Mouse (Mus musculus) B cell, adult 2 months (primary cell): ENCODE measurements around the gene Ndufv3.
"Not testable (repeated sequence)": the region's sequence is repeated elsewhere in the genome, so short reads cannot be mapped to it uniquely, and the experiment has no call there.

Source experiments
- DNase-seq, 2 experiments: peaks; one replicate each; pipeline ENCODE4 v3.0.0; 2022

Ndufv3 gene

DNA sequence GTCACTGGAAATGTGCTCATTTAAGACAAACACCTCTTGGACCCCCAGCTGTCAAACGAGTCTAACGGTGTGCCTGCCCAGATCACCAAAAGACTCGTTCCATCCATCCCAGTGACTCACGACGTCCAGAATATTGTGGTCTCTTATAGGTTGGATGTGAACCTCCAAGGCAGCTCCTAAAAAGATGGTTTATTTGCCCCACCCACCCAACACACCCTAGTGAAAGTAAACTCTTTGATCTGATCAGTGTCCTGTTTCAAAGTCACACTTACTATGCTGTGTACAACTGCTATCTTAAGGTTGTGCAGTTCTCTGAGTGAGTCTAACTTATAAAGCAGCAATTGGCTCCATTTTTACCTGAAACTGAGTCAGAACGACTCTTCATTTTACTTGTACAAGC is 7.3 kb upstream of the Ndufv3 start:
- no peak for DNase-seq

DNA sequence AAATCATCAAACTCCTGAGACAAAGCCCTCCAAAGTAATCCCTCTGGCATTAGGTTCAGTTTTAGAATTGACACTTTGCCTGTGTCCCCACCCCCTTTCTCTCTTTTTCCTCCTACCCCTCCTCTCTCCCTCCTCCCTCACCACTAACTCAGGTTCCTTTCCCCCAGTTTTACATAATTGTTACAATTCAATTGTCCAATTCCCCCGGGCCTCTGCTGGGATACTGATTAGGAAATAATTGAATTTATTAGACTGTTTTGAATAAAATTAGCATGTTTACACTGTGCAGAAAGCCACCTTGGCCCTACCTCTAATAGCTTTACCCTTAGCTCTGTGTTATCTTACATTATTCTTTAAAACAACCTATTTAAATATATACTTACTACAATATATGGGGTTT is 5.2 kb upstream of the Ndufv3 start:
- no peak for DNase-seq

DNA sequence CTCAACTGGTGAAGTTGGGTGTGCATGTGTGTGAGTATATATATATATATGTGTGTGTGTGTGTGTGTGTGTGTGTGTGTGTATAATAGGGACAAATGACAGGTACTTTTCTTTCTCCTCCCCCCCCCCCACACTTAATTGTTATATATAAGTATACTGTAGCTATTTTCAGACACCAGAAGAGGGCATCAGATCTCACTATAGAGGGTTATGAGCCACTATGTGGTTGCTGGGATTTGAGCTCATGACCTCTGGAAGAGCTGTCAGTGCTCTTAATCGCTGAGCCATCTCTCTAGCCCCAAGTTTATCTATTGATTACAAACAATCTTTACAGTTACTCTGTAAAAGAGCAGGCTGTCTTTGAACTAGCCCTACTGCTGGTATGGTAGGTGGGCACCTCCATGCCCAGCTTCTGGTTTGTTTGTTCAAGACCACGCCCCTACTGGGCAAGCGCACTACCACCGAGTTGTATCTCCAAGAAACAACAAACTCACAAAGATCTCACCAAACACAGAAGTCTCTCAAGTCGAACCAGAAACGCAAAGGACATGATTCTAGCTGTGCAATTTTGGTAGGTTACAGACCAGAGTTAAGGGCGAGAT is 470 bp upstream of the Ndufv3 start:
- DNase-seq, result no peak

DNA sequence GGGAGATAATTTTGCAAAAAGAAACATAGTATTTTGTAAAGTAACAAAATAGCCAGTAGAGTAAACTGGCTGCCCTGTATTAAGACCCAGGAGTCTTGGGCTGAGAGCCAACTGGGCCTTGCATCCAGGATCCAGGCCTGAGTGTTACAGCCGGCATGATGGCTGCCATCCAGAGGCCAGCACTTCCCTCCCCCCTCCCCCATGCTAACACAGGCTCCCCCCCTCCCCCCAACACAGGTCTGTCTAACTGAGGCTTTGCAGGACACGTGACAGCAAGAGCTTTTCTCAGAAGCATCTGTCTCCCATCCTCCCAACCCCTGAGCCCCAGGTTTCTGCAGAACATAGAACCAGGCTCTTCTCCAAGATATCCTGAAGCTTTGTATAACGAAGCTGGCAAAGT is 980 bp downstream of the Ndufv3 start:
- no peak for DNase-seq

DNA sequence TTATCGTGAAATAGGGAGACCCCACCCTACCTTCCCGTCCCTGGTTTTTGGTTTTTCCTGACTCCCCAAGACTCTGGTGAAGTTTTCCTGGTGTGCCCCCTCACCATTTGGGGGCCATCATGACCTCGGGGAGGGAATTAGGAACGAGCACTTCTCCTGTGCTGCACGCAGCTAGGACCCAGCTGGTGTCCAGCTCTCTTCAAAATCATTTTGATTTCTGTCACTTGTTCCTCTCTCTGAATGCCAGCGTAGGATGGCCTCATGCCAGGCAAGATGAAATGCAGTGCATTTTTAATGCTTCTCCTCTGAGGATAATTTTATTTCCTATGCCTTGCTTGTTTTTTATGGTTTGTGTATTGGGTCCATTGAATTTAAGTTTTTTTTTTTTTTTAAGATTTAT is 2.0 kb downstream of the Ndufv3 start:
- no peak for DNase-seq

DNA sequence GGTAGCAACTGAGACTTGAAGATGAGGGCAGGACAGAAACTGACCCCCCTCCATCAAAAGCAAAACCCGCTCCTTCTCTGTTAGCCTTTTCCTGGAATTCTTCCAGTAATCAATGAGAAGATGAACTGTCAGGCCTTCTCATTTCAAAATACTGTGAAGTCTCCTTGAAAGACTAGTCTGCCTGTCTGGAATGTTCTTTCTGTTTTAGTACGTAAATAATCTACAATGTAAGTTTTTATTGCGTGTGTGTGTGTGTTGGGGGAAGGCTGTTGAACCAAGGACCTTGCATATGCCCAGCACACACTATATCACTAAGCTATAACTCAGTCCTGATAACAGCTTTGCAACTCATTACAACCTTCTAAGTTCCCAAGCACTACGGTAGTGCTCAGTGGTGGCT is 5.2 kb downstream of the Ndufv3 start:
- DNase-seq, result no peak

DNA sequence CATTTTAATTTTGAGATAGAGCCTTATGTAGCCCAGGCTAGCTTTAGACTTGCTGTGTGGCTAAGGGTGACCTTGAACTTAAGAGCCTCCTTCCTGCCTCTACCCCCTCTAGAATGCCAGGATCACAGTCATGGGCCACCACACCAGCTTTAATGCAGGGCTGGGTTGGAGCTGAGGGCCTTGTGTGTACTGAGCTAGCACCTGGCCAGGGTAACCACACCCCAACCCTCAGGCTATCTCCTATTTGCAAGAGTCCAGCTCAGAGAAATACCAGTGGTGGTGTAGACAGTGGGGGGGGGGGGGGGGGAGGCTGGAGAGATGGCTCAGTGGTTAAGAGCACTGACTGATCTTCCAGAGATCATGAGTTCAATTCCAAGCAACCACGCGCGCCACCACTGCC is 5.9 kb downstream of the Ndufv3 start:
- no peak for DNase-seq

DNA sequence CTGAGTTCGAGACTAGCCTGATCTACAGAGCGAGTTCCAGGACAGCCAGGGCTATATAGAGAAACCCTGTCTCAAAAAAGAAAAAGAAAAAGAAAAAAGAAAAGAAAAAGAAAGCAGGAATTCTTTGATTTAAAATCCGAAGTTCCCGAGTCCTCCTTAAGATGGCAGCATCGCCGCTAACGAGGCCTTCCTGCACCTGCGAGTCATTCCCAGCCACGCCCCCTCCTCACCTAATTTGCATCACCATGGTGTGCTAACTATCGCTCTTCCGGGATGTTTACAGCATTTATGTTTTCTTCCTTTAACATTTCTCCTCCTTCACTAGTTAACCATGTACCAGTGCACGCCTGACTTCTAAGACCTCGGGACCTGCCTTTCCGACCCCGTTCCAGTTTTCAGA is 9.4 kb downstream of the Ndufv3 start:
- DNase-seq, result peak; percentile 27 to 47

DNA sequence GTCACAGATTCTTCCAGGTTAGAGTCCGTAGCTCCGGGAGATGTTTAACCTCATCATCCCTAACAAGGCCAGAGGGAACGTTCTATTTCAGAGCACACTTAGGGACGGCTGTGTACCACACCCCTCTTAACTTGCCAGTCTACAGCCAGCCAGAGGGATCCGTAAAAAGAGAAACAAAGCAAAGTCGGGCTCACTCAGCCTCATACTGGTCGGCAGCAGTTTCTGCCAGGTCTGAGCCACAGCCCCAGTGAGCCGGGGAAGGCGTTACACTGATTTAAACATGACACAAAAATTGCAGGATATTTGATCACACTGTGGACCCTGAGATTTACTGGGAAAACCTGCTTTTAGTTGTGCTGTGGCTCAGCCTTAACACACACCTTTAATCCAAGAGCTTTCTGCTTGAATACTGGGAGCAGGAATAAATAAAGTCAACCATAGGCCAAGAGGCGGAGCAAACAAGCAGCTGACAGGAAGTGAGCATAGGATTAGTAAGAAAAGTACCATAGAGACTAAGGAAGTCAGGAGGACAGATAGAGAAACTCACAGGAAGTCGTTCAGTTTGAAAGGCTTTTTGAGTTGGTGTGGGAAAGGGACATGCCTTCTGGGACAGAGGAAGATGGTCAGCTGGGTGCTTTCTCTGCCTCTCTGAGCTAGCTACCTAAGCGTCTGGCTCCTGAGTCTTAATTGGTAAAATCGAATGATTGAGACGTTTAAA is 11.7 kb downstream of the Ndufv3 start:
- DNase-seq, result no peak

DNA sequence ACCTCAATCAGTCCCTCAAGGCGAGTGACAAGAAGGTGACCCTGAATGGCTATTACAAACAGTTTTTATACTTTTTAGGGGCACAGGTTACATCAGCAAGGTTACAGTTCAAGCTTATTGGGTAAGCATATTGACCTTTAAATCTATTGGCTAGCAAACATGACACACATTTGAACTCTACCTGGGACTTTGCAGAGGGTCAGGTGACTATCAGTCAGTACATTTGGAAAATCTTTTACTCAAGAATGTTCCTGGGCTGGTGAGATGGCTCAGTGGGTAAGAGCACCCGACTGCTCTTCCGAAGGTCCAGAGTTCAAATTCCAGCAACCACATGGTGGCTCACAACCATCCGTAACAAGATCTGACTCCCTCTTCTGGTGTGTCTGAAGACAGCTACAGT is 12.4 kb downstream of the Ndufv3 start:
- not testable (repeated sequence) for DNase-seq

DNA sequence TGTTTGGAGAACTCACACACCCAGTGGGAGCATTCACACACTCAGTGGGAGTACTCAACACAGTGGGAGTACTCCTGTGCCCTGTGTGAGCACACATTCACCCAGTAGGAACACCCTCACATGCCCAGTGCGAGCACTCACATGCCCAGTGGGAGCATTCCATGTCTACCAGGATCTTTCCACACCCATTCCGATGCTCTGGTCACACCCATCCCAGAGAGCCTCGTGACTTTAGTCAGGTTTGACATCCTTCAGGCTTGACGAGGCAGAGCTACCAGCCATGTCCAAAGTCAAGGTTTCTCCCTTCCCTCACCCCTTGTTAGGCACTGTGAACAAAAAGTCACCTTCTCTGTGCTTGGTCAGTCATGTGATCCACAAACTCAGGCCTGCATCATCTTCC is 15.4 kb downstream of the Ndufv3 start:
- no peak for DNase-seq

DNA sequence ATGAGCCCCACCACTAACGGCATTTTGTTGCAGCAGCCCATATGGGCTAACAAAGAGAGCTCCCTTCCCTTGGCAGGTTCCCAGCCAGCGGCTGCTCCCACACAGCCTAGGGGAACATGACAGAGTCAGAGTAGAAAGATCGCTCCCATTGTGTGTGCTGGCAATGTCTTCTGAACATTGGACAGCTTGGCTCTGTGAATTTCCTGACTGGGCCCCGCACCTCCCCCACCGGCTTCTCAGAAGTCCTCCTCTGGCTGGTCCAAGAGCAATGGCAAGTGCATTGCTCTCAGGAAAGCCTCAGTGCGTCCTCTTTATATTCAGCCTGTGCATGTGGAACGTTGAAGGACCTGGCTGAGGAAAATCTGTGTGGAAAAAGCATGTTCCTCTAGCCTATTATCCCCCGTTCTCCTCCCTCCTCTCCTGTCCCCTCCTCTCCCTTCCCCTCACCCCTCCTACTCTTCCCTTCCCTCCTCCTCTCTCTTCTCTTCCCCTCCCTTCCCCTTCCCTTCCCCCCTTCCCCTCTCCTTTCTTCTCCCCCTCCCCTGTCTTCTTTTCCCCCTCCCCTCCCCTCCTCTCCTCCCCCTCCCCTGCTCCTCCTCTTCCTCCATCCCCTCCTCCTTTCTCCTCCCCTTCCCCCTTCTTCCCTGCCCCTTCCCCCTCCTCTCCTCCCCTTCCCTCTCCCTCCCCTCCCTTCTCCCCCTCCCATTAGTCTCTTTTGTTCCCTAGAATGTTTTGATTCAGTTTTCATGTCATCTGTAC is 16.1 kb downstream of the Ndufv3 start:
- no peak for DNase-seq

DNA sequence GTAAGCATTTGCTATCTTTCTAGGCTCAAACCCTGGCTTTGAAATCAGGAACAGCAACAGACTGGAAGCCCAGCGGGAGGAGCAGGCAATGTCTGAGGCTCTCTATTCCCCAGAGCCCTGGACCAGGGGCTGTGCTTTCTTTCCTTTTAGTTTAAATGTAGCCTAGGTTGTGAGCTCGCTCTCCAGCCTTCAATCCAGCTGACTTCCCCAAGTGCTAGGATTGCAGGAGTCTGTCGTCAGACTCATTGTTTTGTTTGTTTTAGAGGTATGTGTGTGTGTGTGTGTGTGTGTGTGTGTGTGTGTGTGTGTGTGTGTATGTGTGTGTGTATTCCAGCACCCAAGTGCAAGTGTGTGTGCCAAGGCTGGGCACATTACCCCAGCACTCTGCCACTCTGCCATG is 20.2 kb downstream of the Ndufv3 start:
- DNase-seq, result no peak

DNA sequence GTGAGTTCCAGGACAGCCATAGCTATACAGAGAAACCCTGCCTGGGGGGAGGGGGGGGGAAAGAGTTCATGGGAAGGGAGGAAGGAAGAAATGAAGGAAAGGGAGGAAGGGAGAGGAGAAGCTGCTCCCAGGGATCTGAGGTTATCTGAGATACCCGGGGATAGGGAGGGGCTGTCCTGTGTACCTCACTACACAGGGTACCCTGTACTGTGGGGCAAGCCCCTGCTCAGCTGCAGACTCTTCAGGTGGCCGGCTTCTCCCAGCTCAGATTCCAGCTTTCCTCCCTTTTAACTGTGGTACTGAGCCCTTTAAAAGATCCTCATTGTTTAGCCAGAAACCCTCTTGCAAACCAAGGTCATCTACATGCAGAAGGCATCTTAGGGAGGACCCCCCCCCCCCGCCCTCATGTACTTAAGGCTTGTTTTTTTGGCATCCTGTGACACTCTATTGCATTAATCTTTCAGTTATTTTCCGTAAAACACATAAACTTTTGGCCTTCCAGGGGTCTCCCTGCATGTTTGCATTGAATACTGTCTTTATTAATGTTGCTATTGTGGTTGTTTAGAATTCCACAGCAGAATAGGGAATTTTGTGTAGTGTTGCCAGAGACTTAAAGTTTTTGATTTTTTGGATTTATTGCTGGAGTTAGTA is 21.0 kb downstream of the Ndufv3 start:
- no peak for DNase-seq

DNA sequence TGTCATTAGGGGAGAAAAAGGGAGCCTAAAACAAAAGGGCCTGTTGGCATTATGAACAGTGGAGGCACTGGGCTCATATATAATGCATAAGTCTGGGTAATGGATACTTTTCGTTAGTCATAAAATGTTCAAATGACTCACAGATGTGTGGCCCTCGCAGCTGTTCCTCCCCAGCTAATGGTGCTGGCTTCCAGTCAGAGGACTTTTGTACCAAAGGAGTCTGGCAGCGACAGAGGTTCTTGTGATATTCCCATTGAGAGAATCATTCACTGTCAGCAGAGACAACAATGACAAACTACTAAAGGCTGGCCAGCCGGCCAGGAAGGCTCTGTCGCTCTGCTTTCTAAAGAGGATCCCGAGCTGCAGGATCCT is 21.5 kb downstream of the Ndufv3 start:
- DNase-seq, result no peak

DNA sequence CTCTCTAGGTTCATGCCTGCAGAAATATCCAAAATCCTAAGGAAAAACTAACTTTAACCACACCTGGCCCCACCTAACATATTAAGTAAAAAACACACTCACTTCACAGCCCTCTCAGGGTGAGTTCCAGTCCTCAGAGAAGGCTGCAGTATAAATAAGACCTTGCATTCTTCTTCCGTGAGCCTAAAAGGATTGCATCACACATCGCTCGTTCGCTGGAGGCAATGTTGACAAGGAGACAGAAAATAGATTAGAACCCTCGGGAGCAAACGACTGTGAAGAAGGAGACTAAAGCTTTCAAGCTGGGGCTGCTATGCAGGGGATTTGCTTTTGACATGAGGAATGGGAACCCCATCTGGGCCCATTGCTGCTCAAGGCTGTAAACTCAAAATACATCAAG is 23.7 kb downstream of the Ndufv3 start:
- DNase-seq, result no peak

DNA sequence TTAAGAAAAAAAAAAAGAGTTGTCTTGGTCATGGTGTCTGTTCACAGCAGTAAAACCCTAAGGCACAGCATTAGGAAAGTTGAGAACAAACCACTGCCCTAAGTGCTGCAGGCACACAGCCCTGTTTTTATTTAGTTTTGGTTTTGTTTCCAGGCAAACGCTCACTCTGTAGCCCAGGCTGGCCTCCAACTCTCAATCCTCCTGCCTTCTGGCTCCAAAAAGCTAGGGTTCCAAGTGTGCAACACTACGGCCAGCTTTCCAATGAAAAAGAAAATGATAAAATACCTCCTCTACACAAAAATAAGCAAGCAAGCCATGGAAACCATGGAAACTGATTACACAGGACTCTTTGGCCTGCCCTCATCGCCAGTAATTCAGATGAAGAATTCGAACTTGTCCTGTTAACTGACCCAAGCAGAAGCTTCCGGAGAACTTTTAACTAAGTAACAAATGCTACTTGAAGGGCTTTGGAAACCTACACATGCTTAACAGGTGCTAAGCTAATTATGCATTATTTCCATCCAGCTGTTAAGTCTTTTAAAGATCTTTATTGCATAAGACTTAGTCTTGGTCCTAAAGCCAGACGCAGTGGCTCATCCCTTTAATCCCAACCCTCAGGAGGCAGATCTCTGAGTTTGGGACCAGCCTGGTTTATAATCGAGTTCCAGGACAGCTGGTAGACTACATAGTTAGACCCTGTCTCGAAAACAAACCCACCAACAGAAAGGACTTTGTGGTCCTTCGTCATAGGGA is 26.7 kb downstream of the Ndufv3 start:
- DNase-seq, result no peak

DNA sequence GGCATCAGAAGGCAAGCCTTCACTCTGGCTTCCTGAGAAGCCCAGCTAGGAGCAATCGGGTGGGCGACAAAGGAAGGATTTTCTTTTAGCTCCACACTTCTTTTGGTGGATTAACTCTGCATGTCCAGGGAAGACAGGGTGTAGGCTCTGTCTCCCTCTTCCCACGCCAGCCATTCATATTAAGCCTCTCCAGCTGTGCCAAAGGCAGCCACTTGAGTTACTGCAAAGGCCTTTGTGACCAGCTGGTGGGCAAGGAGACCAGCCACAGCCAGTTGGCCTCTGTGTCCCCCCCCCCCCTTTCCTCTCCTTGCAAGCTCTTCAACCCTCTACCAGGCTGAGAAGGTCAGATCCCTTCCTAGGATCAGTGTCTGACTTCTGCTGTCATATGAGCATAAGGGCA is 28.1 kb downstream of the Ndufv3 start:
- DNase-seq, result no peak

DNA sequence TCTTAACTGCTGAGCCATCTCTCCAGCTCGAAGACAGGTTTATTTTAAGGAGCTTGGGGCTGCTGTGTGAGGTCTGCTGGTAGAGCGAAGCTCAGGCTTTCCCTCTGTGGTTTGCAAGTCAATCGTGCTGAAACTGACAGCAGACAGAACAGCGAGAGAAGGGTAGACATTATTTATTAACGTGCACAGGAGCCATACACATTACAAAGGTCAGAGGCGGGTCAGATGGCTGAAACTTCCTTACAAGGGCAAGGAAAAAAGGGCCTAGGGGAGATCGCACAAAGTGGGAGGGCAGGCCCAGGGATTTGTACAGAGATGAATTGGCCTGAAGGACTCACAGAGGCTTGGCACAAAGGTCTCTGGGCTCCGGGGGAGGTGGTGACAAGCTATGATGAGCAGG is 29.5 kb downstream of the Ndufv3 start:
- no peak for DNase-seq

DNA sequence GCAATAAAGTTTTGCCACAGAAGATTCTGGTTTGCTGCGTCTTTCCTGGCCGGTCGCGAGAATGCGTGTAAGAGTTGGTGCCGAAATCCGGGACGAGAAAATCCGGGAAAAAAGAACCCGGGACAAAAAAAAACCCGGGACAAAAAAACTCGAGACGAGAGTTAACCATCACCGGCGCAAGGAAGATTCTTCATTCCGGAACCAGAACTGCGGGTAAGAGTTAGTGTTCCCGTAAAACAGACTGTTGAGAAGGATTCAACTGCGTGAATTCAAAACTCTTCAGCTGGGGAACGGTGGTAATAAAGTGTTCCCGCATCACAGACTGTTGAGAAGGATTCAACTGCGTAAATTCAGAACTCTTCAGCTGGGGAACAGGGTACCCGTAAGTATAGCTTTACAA is 32.7 kb downstream of the Ndufv3 start:
- not testable (repeated sequence) for DNase-seq

DNA sequence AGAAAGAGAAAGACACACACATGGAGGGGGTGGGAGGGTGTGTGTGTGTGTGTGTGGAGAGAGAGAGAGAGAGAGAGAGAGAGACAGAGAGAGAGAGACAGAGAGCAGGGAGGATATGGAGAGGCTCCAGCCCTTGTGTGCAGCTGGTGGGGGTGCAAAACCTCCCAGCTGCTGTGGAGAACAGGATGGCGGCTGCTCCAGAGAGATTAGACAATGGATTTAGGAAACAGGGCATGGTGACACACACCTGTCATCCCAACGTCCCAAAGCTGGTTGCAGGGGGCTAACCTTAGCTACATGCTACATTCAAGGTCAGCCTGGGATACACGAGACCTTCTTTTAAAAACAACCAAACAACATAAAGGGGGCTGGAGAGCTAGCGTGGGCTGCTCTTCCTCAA is 36.3 kb downstream of the Ndufv3 start:
- DNase-seq, result no peak

DNA sequence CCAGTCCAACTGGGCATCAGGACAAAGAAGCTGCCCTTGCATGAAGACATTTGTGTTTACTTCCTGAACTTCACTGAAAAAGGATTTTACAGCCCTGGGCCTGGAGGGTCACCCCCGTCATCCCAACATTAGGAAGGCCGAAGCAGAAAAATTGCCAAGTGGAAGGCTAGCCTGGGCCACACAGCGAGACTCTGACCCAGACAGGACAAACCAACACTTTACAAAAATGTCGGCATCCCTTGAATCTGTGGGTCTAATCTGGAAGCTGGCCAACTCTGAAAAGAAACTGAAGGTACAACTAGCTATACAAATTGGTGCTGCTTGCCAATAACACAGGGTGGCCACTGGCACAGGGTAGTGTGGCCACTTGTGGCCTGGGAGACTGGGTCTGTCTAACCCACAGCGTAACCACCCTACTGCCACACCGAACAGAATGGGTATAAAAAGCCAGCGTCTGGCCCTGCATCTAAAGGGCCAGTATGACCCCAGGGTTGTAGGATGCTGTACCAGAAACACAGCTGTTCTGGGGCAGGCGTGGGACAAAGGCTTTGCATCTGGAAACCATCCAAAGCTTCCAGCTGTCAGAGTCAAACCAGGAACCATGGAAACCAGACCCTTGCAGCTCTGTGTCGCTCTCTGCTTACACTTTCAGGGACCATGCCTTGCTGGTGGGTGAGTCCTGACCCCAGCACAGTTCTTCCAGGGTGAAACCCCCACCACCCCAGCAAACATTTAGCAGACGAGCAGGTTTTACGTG is 37.4 kb downstream of the Ndufv3 start:
- no peak for DNase-seq
